Mouse (Mus musculus) urinary bladder, adult 18-20 months (tissue): ENCODE results near the gene Pik3r6.
A peak's percentile ranks its signal among the peaks of the same experiment; 100 is the strongest.

Experiments
- DNase-seq, 2 experiments: peaks; one replicate each; pipeline ENCODE4 v3.0.0; 2022; ENCODE audit warnings: low spot score in 2 of 2, mixed read lengths in 2 of 2

The Pik3r6 gene

GRCm38 (mm10) chr11:68532773-68533172 is 30.0 kb downstream of the Pik3r6 start:
- DNase-seq = no peak

- DNase-seq = no peak
Measured at GRCm38 (mm10) chr11:68533971-68534475, 31.2 kb downstream of the Pik3r6 start.

GRCm38 (mm10) chr11:68536026-68536425 is 33.2 kb downstream of the Pik3r6 start:
- DNase-seq = no peak

GRCm38 (mm10) chr11:68536465-68536864 is 33.6 kb downstream of the Pik3r6 start:
- DNase-seq = no peak

GRCm38 (mm10) chr11:68539621-68540020 is 36.8 kb downstream of the Pik3r6 start:
- no peak for DNase-seq

- no peak for DNase-seq
Measured at GRCm38 (mm10) chr11:68544554-68544953, 41.7 kb downstream of the Pik3r6 start.

GRCm38 (mm10) chr11:68545172-68545571 is 42.4 kb downstream of the Pik3r6 start:
- DNase-seq = no peak

GRCm38 (mm10) chr11:68545682-68546222 is 42.9 kb downstream of the Pik3r6 start:
- no peak for DNase-seq

- DNase-seq = no peak
Measured at GRCm38 (mm10) chr11:68547484-68547883, 44.7 kb downstream of the Pik3r6 start.

- DNase-seq = no peak
Measured at GRCm38 (mm10) chr11:68549597-68549996, 46.8 kb downstream of the Pik3r6 start.

- no peak for DNase-seq
Measured at GRCm38 (mm10) chr11:68550358-68550757, 47.5 kb downstream of the Pik3r6 start.

- no peak for DNase-seq
Measured at GRCm38 (mm10) chr11:68553981-68554471, 51.2 kb downstream of the Pik3r6 start.

- DNase-seq = peak; percentile 61 to 79
Measured at GRCm38 (mm10) chr11:68555918-68556584, 53.2 kb downstream of the Pik3r6 start, which contains the start of gene Mfsd6l. Mfsd6l (plus strand) TSS chr11:68556186.

GRCm38 (mm10) chr11:68559546-68559945 is 56.7 kb downstream of the Pik3r6 start:
- DNase-seq = no peak

- DNase-seq = no peak
Measured at GRCm38 (mm10) chr11:68561957-68562950, 59.4 kb downstream of the Pik3r6 start.

- DNase-seq = no peak
Measured at GRCm38 (mm10) chr11:68564356-68565031, 61.7 kb downstream of the Pik3r6 start.

GRCm38 (mm10) chr11:68565032-68565429 is 62.2 kb downstream of the Pik3r6 start:
- DNase-seq = no peak

GRCm38 (mm10) chr11:68566447-68567059 is 63.7 kb downstream of the Pik3r6 start:
- peak; percentile 27 to 57 for DNase-seq

GRCm38 (mm10) chr11:68570861-68571260 is 68.0 kb downstream of the Pik3r6 start:
- DNase-seq = peak in 1 of 2 experiments; percentile 25

GRCm38 (mm10) chr11:68577076-68577475 is 74.3 kb downstream of the Pik3r6 start:
- no peak for DNase-seq

- DNase-seq = no peak
Measured at GRCm38 (mm10) chr11:68579462-68579881, 76.7 kb downstream of the Pik3r6 start.
